Mouse (Mus musculus): Measurements from ENCODE around the gene Cabp2. TPM values are rescaled to one million over a fixed set of nuclear protein-coding genes. Genes with fewer than 3 reads are reported as not detected.
A peak's percentile ranks its signal among the peaks of the same experiment; 100 is the strongest.
"Not testable (repeated sequence)": the region's sequence is repeated elsewhere in the genome, so short reads cannot be mapped to it uniquely, and the experiment has no call there.

The Cabp2 gene
- polyA plus RNA-seq, 1 experiment from 2014 or later: not detected

DNA sequence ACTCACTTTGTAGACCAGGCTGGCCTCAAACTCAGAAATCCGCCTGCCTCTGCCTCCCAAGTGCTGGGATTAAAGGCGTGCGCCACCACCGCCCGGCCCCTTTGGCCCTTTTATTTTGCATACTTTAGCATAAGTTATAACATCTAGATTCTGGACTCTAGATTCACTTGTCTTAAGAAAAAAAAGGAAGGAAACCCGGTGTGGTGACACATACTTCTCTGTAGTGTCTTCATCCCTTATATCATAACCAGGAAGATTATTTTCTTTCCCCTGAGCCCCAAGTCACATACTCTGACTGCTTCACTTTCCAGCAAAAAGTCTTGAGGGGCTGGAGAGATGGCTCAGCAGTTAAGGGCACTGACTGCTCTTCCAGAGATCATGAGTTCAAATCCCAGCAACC is 40.5 kb downstream of the Cabp2 start:
- not testable (repeated sequence) for H3K4me3 ChIP-seq (replicated peaks; ENCODE audit: low read length)

DNA sequence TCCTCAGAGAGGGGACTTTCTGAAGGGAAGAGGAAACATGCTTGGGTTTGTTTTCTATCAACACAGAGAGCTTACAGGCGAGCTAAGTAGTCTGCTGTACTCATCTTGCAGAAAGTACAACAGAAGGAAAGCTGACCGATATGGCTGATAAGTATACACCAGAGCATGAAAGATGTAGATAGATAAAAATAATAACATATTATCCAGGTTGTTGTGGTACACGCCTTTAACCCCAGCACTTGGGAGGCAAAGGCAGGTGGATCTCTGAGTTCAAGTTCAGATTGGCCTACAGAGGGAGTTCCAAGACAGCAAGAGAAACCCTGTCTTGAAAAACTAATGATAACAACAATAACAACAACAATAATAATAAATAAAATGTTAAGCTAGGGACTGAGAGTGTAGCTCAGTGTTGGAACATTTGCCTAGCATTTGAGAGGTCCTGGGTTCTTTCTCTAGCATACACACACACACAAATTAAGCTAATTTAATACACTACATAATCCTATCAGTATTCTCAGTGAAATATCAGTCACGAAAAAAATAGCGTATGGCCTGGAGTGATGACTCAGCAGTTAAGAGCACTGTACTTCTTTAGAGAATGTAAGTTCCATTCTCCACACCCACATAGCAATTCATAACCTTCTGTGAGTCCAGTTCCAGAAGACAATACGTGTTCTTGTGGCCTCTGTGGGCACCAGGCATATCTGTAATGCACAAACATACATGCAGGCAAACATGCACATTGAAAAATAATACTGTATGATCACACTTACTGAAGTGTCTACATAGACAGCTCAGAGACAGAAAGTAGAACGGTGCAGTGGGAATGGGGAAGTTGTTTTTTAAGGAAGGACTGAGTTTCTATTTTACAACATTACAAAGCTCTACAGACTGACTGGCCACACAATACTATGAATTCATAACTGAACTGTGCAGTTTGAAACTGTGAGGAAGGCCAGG is 41.3 kb downstream of the Cabp2 start:
- H3K4me3 ChIP-seq (replicated peaks; ENCODE audit: low read length): no peak overlapping the region
- peaks cover 18% of the 10 kb centered on the region for H3K4me1 ChIP-seq (replicated peaks; ENCODE audit: control insufficient read depth, insufficient read depth, low read length)
- no peaks in the 10 kb centered on the region for H3K9me3 ChIP-seq (ENCODE audit: control insufficient read depth, low read length)
- no peak overlapping the region for H3K27ac ChIP-seq (ENCODE audit: low read length)
- WGBS: 84% methylated on average over 7 of the region's 7 CpGs
- no peaks in the 10 kb centered on the region; the same call in 1 of the 2 replicates for H3K36me3 ChIP-seq (ENCODE audit: control insufficient read depth, insufficient read depth)
- H3K9ac ChIP-seq (replicated peaks; ENCODE audit: low read depth, low read length): no peak overlapping the region
- H3K27me3 ChIP-seq (replicated peaks; ENCODE audit: control insufficient read depth, insufficient read depth, low read length): no peaks in the 10 kb centered on the region
- ATAC-seq: no peak
- H3K4me2 ChIP-seq (ENCODE audit: low read length): no peak overlapping the region

More for the DNA sequence above, 40.5 kb downstream of the Cabp2 start:
- not testable (repeated sequence) for H3K36me3 ChIP-seq (ENCODE audit: control insufficient read depth, insufficient read depth); H3K27ac ChIP-seq (ENCODE audit: low read length); ATAC-seq; H3K27me3 ChIP-seq (replicated peaks; ENCODE audit: control insufficient read depth, insufficient read depth, low read length); H3K9ac ChIP-seq (replicated peaks; ENCODE audit: low read depth, low read length); H3K9me3 ChIP-seq (ENCODE audit: control insufficient read depth, low read length)
- peaks cover 14% of the 10 kb centered on the region for H3K4me1 ChIP-seq (replicated peaks; ENCODE audit: control insufficient read depth, insufficient read depth, low read length)
- peak overlapping the region; percentile 6; the same call in 1 of the 2 replicates for H3K4me2 ChIP-seq (ENCODE audit: low read length)
- 62% methylated on average over 6 of the region's 6 CpGs for WGBS

DNA sequence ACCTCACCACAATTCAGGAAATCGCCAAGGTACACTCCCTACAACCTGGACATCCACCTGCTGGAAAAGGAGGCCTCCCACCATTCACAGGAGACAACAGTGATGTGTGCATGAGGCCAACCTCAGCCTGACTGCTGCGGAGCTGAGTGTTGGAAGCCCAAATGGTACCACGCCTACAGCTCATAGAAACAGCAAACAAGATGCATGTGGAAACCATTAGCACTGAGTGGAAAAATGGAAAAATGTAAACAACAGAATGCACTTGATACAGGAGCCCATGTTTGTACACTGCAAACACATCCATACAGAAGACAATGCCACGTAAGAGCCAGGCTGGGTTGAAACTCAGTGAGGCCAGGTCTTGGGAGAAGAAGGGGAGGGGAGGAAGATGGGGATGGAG is 43.1 kb downstream of the Cabp2 start:
- no peak overlapping the region for H3K4me3 ChIP-seq (replicated peaks; ENCODE audit: low read length)
- peaks cover 18% of the 10 kb centered on the region for H3K4me1 ChIP-seq (replicated peaks; ENCODE audit: control insufficient read depth, insufficient read depth, low read length)
- H3K27ac ChIP-seq (ENCODE audit: low read length): no peak overlapping the region
- H3K9ac ChIP-seq (replicated peaks; ENCODE audit: low read depth, low read length): no peak overlapping the region
- 89% methylated on average over 4 of the region's 4 CpGs for WGBS
- H3K4me2 ChIP-seq (ENCODE audit: low read length): no peak overlapping the region
- ATAC-seq: no peak
- H3K9me3 ChIP-seq (ENCODE audit: control insufficient read depth, low read length): no peaks in the 10 kb centered on the region
- H3K27me3 ChIP-seq (replicated peaks; ENCODE audit: control insufficient read depth, insufficient read depth, low read length): no peaks in the 10 kb centered on the region
- H3K36me3 ChIP-seq (ENCODE audit: control insufficient read depth, insufficient read depth): peaks cover 5% of the 10 kb centered on the region; the same call in 1 of the 2 replicates

DNA sequence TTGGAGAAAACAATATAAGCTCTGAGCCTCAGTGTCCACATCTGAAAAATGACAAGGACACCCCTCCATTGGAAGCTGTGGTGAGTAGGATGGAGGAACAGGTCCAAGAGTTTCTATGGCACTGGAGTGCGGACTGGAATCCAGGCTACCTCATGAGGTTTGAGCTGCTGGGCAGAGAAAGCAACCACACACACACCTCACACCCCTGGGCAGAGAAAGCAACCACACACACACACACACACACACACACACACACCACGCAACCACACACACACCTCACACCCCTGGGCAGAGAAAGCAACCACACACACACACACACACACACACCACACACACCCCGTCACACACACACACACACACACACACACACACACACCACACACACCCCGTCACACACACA is 43.9 kb downstream of the Cabp2 start:
- Histone ChIP-seq H3K4me3 (replicated peaks; ENCODE audit: low read length) (peak overlapping the region; percentile 75), H3K4me1 (replicated peaks; ENCODE audit: control insufficient read depth, insufficient read depth, low read length) (peaks cover 18% of the 10 kb centered on the region), H3K9ac (replicated peaks; ENCODE audit: low read depth, low read length) (peak overlapping the region; percentile 78), H3K4me2 (ENCODE audit: low read length) (peak overlapping the region; percentile 68)
- H3K9me3 ChIP-seq (ENCODE audit: control insufficient read depth, low read length); H3K36me3 ChIP-seq (ENCODE audit: control insufficient read depth, insufficient read depth); H3K27ac ChIP-seq (ENCODE audit: low read length); H3K27me3 ChIP-seq (replicated peaks; ENCODE audit: control insufficient read depth, insufficient read depth, low read length): not testable (repeated sequence)
- ATAC-seq: peak; percentile 6
- 18% methylated on average over 3 of the region's 4 CpGs for WGBS

DNA sequence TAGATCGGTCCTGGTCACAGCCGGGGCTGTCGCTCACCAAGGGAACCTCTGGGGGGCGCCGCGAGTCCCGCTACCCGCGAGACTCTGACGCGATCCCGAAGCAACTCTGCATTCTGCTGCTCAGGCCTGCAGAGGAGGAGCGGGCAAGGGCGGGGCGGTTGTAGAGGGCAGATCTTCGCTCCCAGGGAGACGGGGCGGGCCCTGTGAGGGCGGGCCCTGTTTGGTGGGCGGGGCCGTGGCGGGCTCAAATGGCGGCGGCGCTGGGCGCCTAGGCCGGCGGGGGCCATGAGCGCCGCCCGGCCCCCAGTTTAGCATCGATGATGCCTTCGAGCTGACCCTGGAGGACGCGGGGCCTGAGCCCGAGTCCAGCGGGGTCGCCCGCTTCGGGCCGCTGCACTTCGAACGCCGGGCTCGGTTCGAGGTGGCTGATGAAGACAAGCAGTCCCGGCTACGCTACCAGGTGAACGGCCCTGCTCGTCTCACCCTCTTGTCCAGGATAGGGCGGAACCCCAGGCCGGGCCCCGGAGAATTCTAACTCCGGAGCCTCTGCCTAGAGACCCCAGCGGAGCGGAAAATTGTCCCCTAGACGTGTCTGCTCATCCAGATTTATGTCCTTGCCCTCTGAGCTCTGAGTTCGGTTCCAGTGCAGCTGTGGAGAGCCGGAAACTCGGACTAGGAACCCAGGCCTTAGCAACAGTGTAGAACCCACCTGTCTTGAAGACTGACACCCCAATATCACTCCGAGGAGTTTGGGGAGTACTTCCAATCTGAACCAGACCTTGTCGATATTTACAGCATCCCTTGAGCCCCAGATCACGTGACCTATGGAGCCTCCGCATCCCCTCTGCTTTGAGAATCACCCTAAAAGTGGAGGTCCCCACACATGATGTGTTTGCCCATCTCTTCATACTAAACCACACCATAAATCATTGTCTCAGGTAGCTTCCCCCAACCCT is 44.6 kb downstream of the Cabp2 start, which contains the start of gene Aip:
Aip (minus strand) TSS at position 118 of the 956 bp plus-strand sequence.
- H3K4me1 ChIP-seq (replicated peaks; ENCODE audit: control insufficient read depth, insufficient read depth, low read length): peaks cover 13% of the 10 kb centered on the region
- ATAC-seq: peak; percentile 93
- H3K27me3 ChIP-seq (replicated peaks; ENCODE audit: control insufficient read depth, insufficient read depth, low read length): no peaks in the 10 kb centered on the region
- H3K9me3 ChIP-seq (ENCODE audit: control insufficient read depth, low read length): no peaks in the 10 kb centered on the region
- under 1% methylated on average over 59 of the region's 64 CpGs for WGBS
- peaks cover 5% of the 10 kb centered on the region; the same call in 1 of the 2 replicates for H3K36me3 ChIP-seq (ENCODE audit: control insufficient read depth, insufficient read depth)
- peak within 1 kb of the TSS; percentile 75 for H3K4me3 ChIP-seq (replicated peaks; ENCODE audit: low read length)
- H3K27ac ChIP-seq (ENCODE audit: low read length): peak within 1 kb of the TSS; percentile 19; the same call in 1 of the 2 replicates
- peak within 1 kb of the TSS; percentile 68 for H3K4me2 ChIP-seq (ENCODE audit: low read length)
- H3K9ac ChIP-seq (replicated peaks; ENCODE audit: low read depth, low read length): peak within 1 kb of the TSS; percentile 78

DNA sequence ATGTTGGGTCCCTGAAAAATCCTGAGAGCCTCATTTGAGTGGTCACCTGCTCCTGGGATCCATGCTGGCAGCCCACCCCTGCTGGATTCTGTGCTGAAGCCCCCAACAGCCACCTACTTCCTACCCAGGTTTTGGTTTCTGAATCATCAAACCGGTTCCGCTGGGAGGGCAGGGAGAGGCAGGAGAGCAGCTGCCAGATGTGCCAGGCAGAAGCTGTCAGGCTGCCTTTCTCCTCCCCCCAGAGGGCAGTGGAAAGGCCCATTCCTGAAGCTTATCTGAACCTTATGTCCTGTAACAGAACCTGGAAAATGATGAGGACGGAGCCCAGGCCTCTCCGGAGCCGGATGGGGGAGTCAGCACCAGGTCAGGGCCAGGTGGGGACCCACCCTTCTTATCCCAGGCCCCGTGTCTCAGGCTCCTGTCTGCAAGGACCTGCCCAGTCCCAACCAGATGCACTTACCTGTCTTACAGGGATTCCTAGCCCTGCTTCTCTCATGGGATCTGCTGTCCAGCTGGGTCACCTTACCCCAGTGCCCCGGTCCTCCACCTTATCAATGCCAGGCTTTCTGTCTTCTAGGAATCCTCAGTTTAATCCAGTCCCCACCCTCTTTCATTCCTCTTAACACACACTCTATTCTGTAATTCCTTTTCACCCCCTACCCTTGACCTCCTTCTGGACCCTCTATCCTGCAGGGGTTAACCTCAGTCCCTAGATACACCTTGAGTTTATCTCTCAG is 45.5 kb downstream of the Cabp2 start:
- Histone ChIP-seq H3K9me3 (ENCODE audit: control insufficient read depth, low read length) (no peaks in the 10 kb centered on the region), H3K4me1 (replicated peaks; ENCODE audit: control insufficient read depth, insufficient read depth, low read length) (peaks cover 13% of the 10 kb centered on the region), H3K27ac (ENCODE audit: low read length) (no peak overlapping the region), H3K9ac (replicated peaks; ENCODE audit: low read depth, low read length) (peak overlapping the region; percentile 78), H3K4me3 (replicated peaks; ENCODE audit: low read length) (peak overlapping the region; percentile 75), H3K36me3 (ENCODE audit: control insufficient read depth, insufficient read depth) (peaks cover 12% of the 10 kb centered on the region), H3K27me3 (replicated peaks; ENCODE audit: control insufficient read depth, insufficient read depth, low read length) (no peaks in the 10 kb centered on the region), H3K4me2 (ENCODE audit: low read length) (peak overlapping the region; percentile 68)
- WGBS: 61% methylated on average over 7 of the region's 7 CpGs
- ATAC-seq: no peak

DNA sequence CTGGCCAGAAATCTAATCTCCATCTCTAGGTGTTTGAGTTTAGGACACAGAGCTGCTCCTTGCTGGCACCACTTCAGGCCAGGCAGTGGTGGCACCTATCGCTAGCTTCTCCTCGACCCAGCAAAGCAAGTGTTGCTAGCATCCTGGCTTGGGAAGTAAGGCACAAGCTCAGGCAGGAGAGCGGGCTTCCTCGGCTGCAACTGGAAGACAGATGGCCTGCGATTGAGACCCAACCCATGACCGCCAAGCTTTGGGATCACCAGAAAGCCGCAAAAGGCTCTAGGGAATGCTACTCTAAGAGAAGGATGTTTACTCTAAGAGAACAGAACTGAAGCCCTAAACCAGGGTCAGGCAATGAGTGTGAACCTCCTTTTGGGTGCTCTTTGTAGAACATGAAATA is 48.1 kb downstream of the Cabp2 start:
- Histone ChIP-seq H3K4me1 (replicated peaks; ENCODE audit: control insufficient read depth, insufficient read depth, low read length) (peaks cover 13% of the 10 kb centered on the region), H3K27ac (ENCODE audit: low read length) (no peak overlapping the region)
- 97% methylated on average over 7 of the region's 7 CpGs for WGBS

DNA sequence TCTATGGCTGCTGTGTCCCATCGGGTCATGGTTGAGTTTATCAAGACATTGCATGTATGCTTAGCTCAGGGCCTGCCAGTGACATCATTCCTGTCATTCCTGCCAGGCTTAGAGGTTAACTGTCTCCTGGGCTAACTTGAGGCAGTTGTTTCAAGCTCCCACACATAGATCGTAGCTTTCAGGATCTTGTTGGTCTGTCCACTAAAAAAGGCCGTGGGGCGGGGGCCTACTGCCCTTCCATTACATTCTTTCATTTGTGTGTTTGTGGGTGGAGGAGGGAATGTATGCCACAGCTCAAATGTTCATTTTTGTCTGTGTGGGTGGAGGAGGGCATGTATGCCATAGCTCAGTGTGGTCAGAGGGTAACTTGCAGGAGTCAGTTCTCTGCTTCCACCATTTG is 48.7 kb downstream of the Cabp2 start:
- no peaks in the 10 kb centered on the region for H3K27me3 ChIP-seq (replicated peaks; ENCODE audit: control insufficient read depth, insufficient read depth, low read length)
- no peak overlapping the region for H3K4me2 ChIP-seq (ENCODE audit: low read length)
- 93% methylated on average over 4 of the region's 4 CpGs for WGBS
- no peak for ATAC-seq
- H3K9me3 ChIP-seq (ENCODE audit: control insufficient read depth, low read length): no peaks in the 10 kb centered on the region
- no peak overlapping the region for H3K27ac ChIP-seq (ENCODE audit: low read length)
- H3K9ac ChIP-seq (replicated peaks; ENCODE audit: low read depth, low read length): no peak overlapping the region
- peaks cover 16% of the 10 kb centered on the region for H3K36me3 ChIP-seq (ENCODE audit: control insufficient read depth, insufficient read depth)
- H3K4me1 ChIP-seq (replicated peaks; ENCODE audit: control insufficient read depth, insufficient read depth, low read length): peaks cover 12% of the 10 kb centered on the region
- H3K4me3 ChIP-seq (replicated peaks; ENCODE audit: low read length): no peak overlapping the region

More for the DNA sequence above, 48.1 kb downstream of the Cabp2 start:
- H3K9ac ChIP-seq (replicated peaks; ENCODE audit: low read depth, low read length): no peak overlapping the region
- H3K36me3 ChIP-seq (ENCODE audit: control insufficient read depth, insufficient read depth): peaks cover 16% of the 10 kb centered on the region
- ATAC-seq: no peak
- no peaks in the 10 kb centered on the region for H3K9me3 ChIP-seq (ENCODE audit: control insufficient read depth, low read length)
- no peak overlapping the region for H3K4me2 ChIP-seq (ENCODE audit: low read length)
- H3K4me3 ChIP-seq (replicated peaks; ENCODE audit: low read length): no peak overlapping the region
- H3K27me3 ChIP-seq (replicated peaks; ENCODE audit: control insufficient read depth, insufficient read depth, low read length): no peaks in the 10 kb centered on the region
